Mouse (Mus musculus): ENCODE measurements around the gene Bbs2. TPM values are rescaled to one million over a fixed set of nuclear protein-coding genes. Genes with fewer than 3 reads are reported as not detected.
A peak's percentile ranks its signal among the peaks of the same experiment; 100 is the strongest.
"Not testable (repeated sequence)": the region's sequence is repeated elsewhere in the genome, so short reads cannot be mapped to it uniquely, and the experiment has no call there.

Gene Bbs2
- 1.4 and 20.3 TPM in 2 replicates for polyA plus RNA-seq (2011; ENCODE audit: insufficient read depth, insufficient read length, low replicate concordance, missing spikeins)

DNA sequence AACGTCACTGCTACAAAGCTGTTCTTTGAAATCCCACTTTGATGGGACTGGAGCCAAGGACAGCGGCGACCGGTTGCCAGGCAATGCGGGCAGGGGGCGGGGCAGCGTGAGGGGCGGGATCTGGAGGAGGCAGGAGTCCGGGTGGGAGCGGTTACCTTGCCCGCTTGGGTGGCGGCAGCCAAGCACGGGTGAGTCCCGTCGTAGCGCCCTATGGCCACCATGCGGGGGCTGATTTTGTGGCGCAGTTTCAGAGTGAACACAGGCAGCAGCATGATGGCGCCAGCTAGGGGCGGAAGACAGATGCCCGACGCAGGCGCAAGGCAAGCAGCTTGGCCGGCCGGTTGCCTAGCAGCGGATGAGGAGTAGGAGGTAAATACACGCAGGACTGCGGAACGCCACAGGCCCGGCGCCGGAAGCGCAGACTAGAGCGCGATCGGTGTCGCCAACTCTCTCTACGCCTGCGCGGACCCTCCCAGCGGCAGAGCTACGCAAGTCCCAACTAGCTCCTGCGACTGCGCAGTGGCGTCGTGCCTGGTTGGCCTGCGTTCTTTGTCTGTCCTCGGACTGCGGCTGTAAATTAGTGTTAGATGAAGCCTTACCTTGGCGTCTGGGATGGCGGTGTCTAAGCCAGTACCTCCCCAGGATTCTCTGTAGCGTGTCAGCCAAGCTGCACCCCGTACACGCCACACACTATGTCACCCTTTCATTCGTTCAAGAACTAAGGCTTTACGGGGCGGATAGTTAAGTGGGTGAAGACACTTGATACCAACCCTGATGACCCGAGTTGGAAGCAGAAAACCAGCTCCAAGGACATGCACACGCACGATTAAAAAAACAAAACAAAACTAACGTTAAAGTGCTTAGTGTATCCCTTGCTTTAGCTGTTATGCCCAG lies at the start of gene Bbs2:
Gene Bbs2 (minus strand): TSS at position 848 of the 894 bp plus-strand sequence.
- Histone ChIP-seq H3K4me1 (ENCODE audit: control insufficient read depth, insufficient read depth, low read length) (no peaks in the 10 kb centered on the region; the same call in 1 of the 2 replicates), H3K4me3 (replicated peaks; ENCODE audit: control insufficient read depth, low read depth, low read length) (peak within 1 kb of the TSS; percentile 93), H3K27ac (ENCODE audit: control insufficient read depth, insufficient read depth, low read depth, low read length, poor library complexity) (peak within 1 kb of the TSS; percentile 86)
- TF ChIP-seq POLR2A (IDR thresholded peaks at IDR 0.05; ENCODE audit: borderline replicate concordance, control insufficient read depth, low read depth, low read length) (peak; percentile 88; the same call in 1 of the 2 replicates), CTCF (IDR thresholded peaks at IDR 0.05; ENCODE audit: control insufficient read depth, insufficient read depth, low read length) (no peak)
- 2% methylated on average over 61 of the region's 61 CpGs for WGBS

DNA sequence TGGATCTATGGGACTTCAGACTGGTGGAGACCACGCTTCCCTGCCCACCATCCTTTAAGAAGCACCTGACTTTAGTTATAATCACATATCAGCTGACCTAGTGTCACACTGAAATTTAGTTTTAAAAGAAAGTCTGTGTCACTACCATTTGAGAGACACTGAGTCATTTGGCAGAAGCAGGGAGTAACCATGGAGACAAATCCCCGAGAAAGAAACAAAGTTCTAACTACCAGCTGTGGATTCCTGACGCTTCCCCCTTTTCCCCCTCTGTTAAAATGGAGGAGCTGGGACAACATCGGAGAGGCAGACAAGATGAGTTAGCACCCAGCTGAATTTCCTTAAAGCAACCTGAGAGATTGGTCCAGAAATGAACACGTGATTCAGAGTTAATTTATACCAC lies 49.5 kb upstream of the Bbs2 start:
- Histone ChIP-seq H3K27ac (ENCODE audit: control insufficient read depth, insufficient read depth, low read depth, low read length, poor library complexity) (no peak overlapping the region), H3K4me1 (ENCODE audit: control insufficient read depth, insufficient read depth, low read length) (no peaks in the 10 kb centered on the region; the same call in 1 of the 2 replicates), H3K4me3 (replicated peaks; ENCODE audit: control insufficient read depth, low read depth, low read length) (no peak overlapping the region)
- no peak for TF ChIP-seq CTCF (IDR thresholded peaks at IDR 0.05; ENCODE audit: control insufficient read depth, insufficient read depth, low read length)
- TF ChIP-seq POLR2A (IDR thresholded peaks at IDR 0.05; ENCODE audit: borderline replicate concordance, control insufficient read depth, low read depth, low read length), result no peak
- WGBS, result 45% methylated on average over 5 of the region's 5 CpGs

DNA sequence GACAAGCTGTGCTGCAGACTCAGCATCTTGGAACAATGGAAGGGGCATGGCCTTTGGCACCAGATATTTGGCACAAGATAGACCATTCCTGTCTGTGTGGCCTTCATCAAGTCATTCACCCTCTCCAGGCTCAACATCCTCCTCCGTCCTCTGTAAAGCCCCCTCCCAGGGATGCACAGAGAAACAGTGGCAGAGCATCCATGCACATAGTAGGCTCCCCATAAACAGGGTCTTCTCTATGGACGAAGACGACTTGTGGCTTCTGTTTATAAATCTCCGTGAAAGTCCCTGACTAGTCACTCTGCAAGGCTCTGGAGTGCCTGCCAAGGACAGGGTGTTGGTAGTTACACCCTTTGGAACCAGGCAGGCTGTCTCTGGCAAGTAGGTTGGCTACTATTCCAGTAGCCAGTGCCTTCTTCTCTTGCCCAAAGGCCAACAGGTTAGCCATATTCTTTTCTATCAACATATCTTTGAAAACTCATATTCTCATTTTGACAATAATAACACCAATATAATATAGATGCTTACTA lies 41.6 kb upstream of the Bbs2 start:
- Histone ChIP-seq H3K27ac (ENCODE audit: control insufficient read depth, insufficient read depth, low read depth, low read length, poor library complexity) (no peak overlapping the region), H3K4me1 (ENCODE audit: control insufficient read depth, insufficient read depth, low read length) (no peaks in the 10 kb centered on the region), H3K4me3 (replicated peaks; ENCODE audit: control insufficient read depth, low read depth, low read length) (no peak overlapping the region)
- TF ChIP-seq CTCF (IDR thresholded peaks at IDR 0.05; ENCODE audit: control insufficient read depth, insufficient read depth, low read length) (no peak), POLR2A (IDR thresholded peaks at IDR 0.05; ENCODE audit: borderline replicate concordance, control insufficient read depth, low read depth, low read length) (no peak)
- WGBS, result 83% methylated on average over 4 of the region's 4 CpGs

DNA sequence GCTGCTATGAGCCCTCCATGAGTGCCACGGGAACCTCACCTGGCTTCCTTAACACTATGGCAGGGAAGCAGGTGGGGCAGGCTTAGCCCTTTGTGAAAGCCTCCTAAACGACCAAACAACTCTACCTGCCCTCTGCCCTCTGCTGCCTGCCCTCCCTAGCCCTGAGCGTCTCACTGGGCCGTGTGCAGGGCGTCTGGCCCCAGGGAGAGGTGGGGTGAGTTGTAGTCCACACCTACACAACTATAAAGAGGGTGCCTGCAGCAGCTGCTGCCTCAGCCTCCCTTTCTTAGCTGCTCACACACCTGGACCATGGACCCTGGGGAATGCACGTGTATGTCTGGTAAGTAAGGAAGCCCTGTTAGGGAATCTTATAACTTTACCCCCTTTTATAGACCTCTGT lies 38.2 kb upstream of the Bbs2 start, which contains the start of gene Mt4:
Gene Mt4 (plus strand): TSS at position 265 of the 400 bp plus-strand sequence.
- WGBS, result 56% methylated on average over 6 of the region's 6 CpGs
- H3K27ac ChIP-seq (ENCODE audit: control insufficient read depth, insufficient read depth, low read depth, low read length, poor library complexity), result no peak within 1 kb of the TSS
- TF ChIP-seq POLR2A (IDR thresholded peaks at IDR 0.05; ENCODE audit: borderline replicate concordance, control insufficient read depth, low read depth, low read length), result no peak
- no peak for TF ChIP-seq CTCF (IDR thresholded peaks at IDR 0.05; ENCODE audit: control insufficient read depth, insufficient read depth, low read length)
- no peaks in the 10 kb centered on the region for H3K4me1 ChIP-seq (ENCODE audit: control insufficient read depth, insufficient read depth, low read length)
- H3K4me3 ChIP-seq (replicated peaks; ENCODE audit: control insufficient read depth, low read depth, low read length), result no peak within 1 kb of the TSS

DNA sequence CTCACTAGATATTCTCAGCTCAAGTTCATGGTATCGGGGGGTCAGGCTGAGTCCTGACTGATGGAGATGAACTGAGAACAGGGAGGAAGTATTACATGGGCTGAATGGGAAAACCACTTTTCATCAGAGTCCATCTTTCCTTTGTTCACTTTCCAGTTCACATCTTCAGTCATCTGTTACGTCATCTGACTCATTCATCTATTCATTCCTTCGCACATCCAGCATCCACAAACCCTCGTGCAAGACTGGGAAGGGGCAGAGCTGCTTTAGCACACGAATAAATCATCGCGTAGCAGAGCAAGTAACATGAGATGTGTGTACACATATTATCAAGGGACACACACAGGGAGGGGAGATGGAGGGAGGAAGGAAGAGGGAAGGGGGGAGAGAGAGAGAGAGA lies 37.5 kb upstream of the Bbs2 start:
- 76% methylated on average over 7 of the region's 7 CpGs for WGBS
- no peaks in the 10 kb centered on the region for H3K4me1 ChIP-seq (ENCODE audit: control insufficient read depth, insufficient read depth, low read length)
- TF ChIP-seq CTCF (IDR thresholded peaks at IDR 0.05; ENCODE audit: control insufficient read depth, insufficient read depth, low read length), result no peak
- no peak overlapping the region for H3K27ac ChIP-seq (ENCODE audit: control insufficient read depth, insufficient read depth, low read depth, low read length, poor library complexity)
- no peak overlapping the region for H3K4me3 ChIP-seq (replicated peaks; ENCODE audit: control insufficient read depth, low read depth, low read length)

DNA sequence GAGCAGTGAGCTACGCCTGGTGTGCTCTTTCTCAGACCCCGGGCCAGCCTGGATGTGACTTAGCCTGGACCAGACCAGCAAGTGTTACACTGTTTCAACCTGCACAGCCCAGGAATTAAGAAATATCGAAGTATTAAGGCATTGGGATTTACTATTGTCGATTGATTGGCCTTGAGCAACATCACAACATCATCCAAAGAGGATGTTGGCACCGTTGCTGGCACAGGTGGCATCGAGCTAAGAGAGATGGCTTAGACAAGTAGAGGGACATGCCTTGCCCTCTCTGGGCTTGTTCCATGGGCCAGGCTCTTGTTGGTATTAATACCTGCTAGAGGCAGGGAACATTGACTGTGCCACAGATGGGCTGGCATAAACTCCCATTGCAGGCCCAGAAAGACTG lies 36.8 kb upstream of the Bbs2 start:
- no peak for TF ChIP-seq CTCF (IDR thresholded peaks at IDR 0.05; ENCODE audit: control insufficient read depth, insufficient read depth, low read length)
- TF ChIP-seq POLR2A (IDR thresholded peaks at IDR 0.05; ENCODE audit: borderline replicate concordance, control insufficient read depth, low read depth, low read length), result no peak
- Histone ChIP-seq H3K27ac (ENCODE audit: control insufficient read depth, insufficient read depth, low read depth, low read length, poor library complexity) (no peak overlapping the region), H3K4me1 (ENCODE audit: control insufficient read depth, insufficient read depth, low read length) (no peaks in the 10 kb centered on the region), H3K4me3 (replicated peaks; ENCODE audit: control insufficient read depth, low read depth, low read length) (no peak overlapping the region)
- 76% methylated on average over 6 of the region's 6 CpGs for WGBS

DNA sequence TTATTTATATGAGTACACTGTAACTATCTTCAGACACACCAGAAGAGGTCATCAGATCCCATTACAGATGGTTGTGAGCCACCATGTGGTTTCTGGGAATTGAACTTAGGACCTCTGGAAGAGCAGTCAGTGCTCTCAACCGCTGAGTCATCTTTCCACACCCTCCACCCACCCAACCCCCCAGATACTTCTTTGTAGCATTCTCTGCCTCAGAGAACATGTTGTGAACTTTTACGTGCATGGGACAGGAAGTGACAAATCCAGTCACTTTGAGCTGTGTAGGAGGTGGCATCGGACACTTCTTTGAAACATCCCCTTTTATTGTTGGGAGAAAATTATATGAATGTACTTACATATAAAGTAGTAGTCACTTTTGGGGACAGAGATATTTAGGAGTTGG lies 35.9 kb upstream of the Bbs2 start:
- H3K27ac ChIP-seq (ENCODE audit: control insufficient read depth, insufficient read depth, low read depth, low read length, poor library complexity); H3K4me1 ChIP-seq (ENCODE audit: control insufficient read depth, insufficient read depth, low read length); H3K4me3 ChIP-seq (replicated peaks; ENCODE audit: control insufficient read depth, low read depth, low read length): not testable (repeated sequence)
- WGBS, result 31% methylated on average over 3 of the region's 3 CpGs

DNA sequence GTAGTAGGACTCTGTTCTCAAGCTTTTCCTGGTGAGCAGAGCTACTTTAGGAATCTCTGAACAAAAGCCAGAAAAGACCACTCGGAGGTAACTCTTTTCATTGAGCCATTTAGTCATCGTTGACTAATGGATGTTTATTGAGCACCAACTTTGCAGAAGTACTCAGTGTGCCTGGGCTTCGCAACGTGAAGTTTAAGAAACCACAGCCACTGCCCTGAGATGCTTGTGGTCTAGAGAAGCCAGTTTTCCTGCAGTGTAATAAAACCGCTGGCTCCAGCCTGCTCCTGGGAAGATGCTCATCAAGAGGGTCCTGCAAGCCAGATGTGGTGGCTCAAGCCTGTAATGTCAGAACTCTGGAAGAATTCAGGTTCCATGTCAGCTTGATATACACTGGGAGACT lies 33.4 kb upstream of the Bbs2 start:
- H3K4me3 ChIP-seq (replicated peaks; ENCODE audit: control insufficient read depth, low read depth, low read length), result no peak overlapping the region
- H3K27ac ChIP-seq (ENCODE audit: control insufficient read depth, insufficient read depth, low read depth, low read length, poor library complexity), result no peak overlapping the region
- TF ChIP-seq CTCF (IDR thresholded peaks at IDR 0.05; ENCODE audit: control insufficient read depth, insufficient read depth, low read length) (no peak), POLR2A (IDR thresholded peaks at IDR 0.05; ENCODE audit: borderline replicate concordance, control insufficient read depth, low read depth, low read length) (no peak)
- WGBS, result 29% methylated on average over 5 of the region's 5 CpGs
- H3K4me1 ChIP-seq (ENCODE audit: control insufficient read depth, insufficient read depth, low read length), result no peaks in the 10 kb centered on the region
